Mouse (Mus musculus): ENCODE measurements around the gene Cd300c2. TPM values are rescaled to one million over a fixed set of nuclear protein-coding genes. Genes with fewer than 3 reads are reported as not detected.

Cd300c2 gene
- polyA plus RNA-seq, 1 experiment from 2014 or later = 2.6 TPM

DNA sequence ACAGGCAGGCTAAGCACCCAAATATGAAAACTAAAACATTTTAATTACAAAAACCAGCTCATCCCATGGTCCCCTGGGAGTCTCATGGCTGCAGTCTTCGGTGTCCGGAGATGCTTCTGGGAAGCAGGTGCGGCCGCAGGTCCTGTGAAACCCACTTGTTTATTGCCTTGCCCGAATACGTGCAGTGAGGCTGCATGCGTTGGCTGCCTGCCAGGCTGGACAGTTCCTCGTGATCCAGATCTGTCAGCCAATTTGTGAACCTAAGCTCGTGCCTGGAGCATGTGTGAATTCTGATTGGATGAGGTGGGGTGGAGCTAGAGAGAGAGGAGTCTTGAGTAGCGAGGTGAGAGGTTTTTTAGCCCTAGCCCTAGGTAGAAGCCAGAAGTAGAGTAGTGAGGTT, 29.0 kb downstream of the Cd300c2 start:
- H3K36me3 ChIP-seq (ENCODE audit: control insufficient read depth, insufficient read depth, low read length) = no peaks in the 10 kb centered on the region
- no peaks in the 10 kb centered on the region for H3K4me1 ChIP-seq (replicated peaks; ENCODE audit: control insufficient read depth, insufficient read depth, low read length)
- peaks cover 9% of the 10 kb centered on the region for H3K9me3 ChIP-seq (ENCODE audit: control insufficient read depth, low read length)
- no peak overlapping the region for H3K4me2 ChIP-seq (ENCODE audit: low read depth, low read length)
- no peak for ATAC-seq (ENCODE audit: low read depth)
- H3K4me3 ChIP-seq (ENCODE audit: low read length) = no peak overlapping the region
- no peak overlapping the region for H3K9ac ChIP-seq (ENCODE audit: low read length)
- no peaks in the 10 kb centered on the region for H3K27me3 ChIP-seq (ENCODE audit: control insufficient read depth, insufficient read depth, low read depth, low read length)
- WGBS = 77% methylated on average over 10 of the region's 10 CpGs
- no peak overlapping the region for H3K27ac ChIP-seq (ENCODE audit: low read length)

DNA sequence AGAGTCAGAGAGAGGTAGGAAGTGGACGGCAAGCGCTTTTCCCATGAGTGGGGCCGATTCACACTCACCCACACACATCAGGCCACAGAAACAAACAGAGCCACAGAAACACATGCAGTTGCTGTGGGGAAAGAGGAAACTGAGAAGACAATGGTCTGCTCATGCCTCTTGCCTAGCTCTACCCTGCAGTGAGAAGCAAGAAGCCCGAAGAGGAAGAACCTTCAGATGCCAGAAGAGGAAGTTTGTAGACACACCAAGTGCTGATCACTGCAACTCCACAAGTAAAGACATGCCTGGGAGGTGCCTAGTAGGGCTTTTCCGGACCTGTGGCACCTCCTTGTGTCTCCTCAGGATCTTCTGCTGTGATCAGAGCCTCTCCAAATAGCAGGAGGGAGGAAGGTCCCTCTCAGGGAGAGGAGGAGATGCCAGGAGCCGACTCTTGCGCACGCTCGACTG, 32.9 kb downstream of the Cd300c2 start, which contains the start of gene Cd300c:
Gene Cd300c (minus strand): TSS at position 406 of the 456 bp plus-strand sequence.
- no peak within 1 kb of the TSS for H3K9ac ChIP-seq (ENCODE audit: low read length)

DNA sequence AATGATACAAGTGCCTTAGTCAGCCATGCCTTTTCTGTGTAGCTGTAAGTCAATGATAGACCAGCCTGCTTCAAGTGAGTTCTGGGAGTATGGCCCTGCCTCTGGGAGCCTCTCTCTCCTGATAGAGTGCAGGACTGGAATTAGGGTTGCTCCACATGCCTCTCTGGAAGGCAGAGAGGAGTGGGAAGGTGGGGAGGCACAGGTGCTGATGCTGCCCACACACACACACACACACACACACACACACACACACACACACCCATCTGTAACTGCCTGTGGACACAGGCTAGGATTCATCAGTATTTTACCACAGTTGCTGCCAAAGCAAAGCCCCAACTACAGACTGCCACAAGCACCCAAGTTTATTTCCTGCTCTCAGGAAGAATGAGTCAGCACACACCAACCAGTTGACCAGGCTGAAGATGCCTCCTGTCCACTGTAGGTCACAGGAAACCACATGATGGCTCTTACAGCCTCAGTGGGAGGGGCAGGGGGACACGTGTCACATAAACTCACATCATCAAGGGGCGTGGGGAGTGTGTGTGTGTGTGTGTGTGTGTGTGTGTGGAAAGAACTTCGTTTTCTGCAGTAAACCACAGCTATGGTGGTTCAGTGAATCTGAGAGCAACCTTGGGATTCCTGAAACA, 36.4 kb downstream of the Cd300c2 start:
- 31% methylated on average over 3 of the region's 3 CpGs for WGBS
- no peak for ATAC-seq (ENCODE audit: low read depth)
- Histone ChIP-seq H3K4me2 (ENCODE audit: low read depth, low read length) (no peak overlapping the region), H3K27me3 (ENCODE audit: control insufficient read depth, insufficient read depth, low read depth, low read length) (no peaks in the 10 kb centered on the region), H3K36me3 (ENCODE audit: control insufficient read depth, insufficient read depth, low read length) (no peaks in the 10 kb centered on the region), H3K4me1 (replicated peaks; ENCODE audit: control insufficient read depth, insufficient read depth, low read length) (no peaks in the 10 kb centered on the region), H3K4me3 (ENCODE audit: low read length) (no peak overlapping the region), H3K27ac (ENCODE audit: low read length) (no peak overlapping the region), H3K9ac (ENCODE audit: low read length) (no peak overlapping the region), H3K9me3 (ENCODE audit: control insufficient read depth, low read length) (no peaks in the 10 kb centered on the region)

More for the DNA sequence above, 32.9 kb downstream of the Cd300c2 start, which contains the start of gene Cd300c:
- ATAC-seq (ENCODE audit: low read depth) = no peak
- H3K9me3 ChIP-seq (ENCODE audit: control insufficient read depth, low read length) = peaks cover 4% of the 10 kb centered on the region
- no peak within 1 kb of the TSS for H3K4me3 ChIP-seq (ENCODE audit: low read length)
- H3K27me3 ChIP-seq (ENCODE audit: control insufficient read depth, insufficient read depth, low read depth, low read length) = no peaks in the 10 kb centered on the region
- H3K36me3 ChIP-seq (ENCODE audit: control insufficient read depth, insufficient read depth, low read length) = no peaks in the 10 kb centered on the region
- no peak within 1 kb of the TSS for H3K4me2 ChIP-seq (ENCODE audit: low read depth, low read length)
- no peak within 1 kb of the TSS for H3K27ac ChIP-seq (ENCODE audit: low read length)
- no peaks in the 10 kb centered on the region for H3K4me1 ChIP-seq (replicated peaks; ENCODE audit: control insufficient read depth, insufficient read depth, low read length)
- WGBS = 78% methylated on average over 9 of the region's 9 CpGs

DNA sequence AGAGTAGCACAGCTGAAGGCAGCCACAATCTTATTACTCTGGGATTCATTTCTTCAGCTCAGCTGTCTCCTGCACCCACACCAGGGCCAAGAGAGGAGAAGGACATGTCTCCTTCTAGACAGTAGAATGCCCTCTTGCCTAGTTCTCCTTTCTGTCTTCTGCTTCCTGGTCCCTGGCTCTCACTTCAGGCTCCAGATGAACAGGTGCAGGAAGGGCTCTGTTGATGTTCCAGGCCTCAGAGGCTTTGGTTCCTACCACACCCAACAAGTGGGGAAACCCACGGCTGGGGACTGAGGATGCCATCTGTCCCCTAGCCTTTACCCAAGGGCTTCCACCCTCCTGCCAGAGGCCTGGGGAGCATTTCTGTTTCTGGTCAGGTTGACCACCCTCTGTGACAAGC, 41.3 kb downstream of the Cd300c2 start:
- no peak overlapping the region for H3K27ac ChIP-seq (ENCODE audit: low read length)
- no peak overlapping the region for H3K4me2 ChIP-seq (ENCODE audit: low read depth, low read length)
- H3K27me3 ChIP-seq (ENCODE audit: control insufficient read depth, insufficient read depth, low read depth, low read length) = no peaks in the 10 kb centered on the region
- ATAC-seq (ENCODE audit: low read depth) = no peak
- no peak overlapping the region for H3K4me3 ChIP-seq (ENCODE audit: low read length)
- H3K4me1 ChIP-seq (replicated peaks; ENCODE audit: control insufficient read depth, insufficient read depth, low read length) = no peaks in the 10 kb centered on the region
- H3K9ac ChIP-seq (ENCODE audit: low read length) = no peak overlapping the region
- no peaks in the 10 kb centered on the region for H3K36me3 ChIP-seq (ENCODE audit: control insufficient read depth, insufficient read depth, low read length)
- H3K9me3 ChIP-seq (ENCODE audit: control insufficient read depth, low read length) = no peaks in the 10 kb centered on the region
- WGBS = 48% methylated on average over 1 of the region's 1 CpGs

Other genes with a start within 250 kb of the Cd300c2 start
- 0.46 and 0.72 TPM in 2 replicates for gene Kif19a, start 236.5 kb downstream of the Cd300c2 start, polyA plus RNA-seq (2015; fragmentation: Nextera tagmentation; extraction: Ambion mirVana)
- gene Btbd17, start 205.9 kb downstream of the Cd300c2 start, polyA plus RNA-seq (2015; fragmentation: Nextera tagmentation; extraction: Ambion mirVana) = 0.23 and 0.34 TPM in 2 replicates
- gene Gpr142, start 203.0 kb downstream of the Cd300c2 start, polyA plus RNA-seq (2015; fragmentation: Nextera tagmentation; extraction: Ambion mirVana) = not detected in 2 replicates
- gene Gprc5c, start 150.7 kb downstream of the Cd300c2 start, polyA plus RNA-seq (2015; fragmentation: Nextera tagmentation; extraction: Ambion mirVana) = 30.7 and 33.2 TPM in 2 replicates
- 1.4 and 1.7 TPM in 2 replicates for gene Cd300a, start 111.8 kb downstream of the Cd300c2 start, polyA plus RNA-seq (2015; fragmentation: Nextera tagmentation; extraction: Ambion mirVana)
- gene Cd300lb, start 67.5 kb downstream of the Cd300c2 start, polyA plus RNA-seq (2015; fragmentation: Nextera tagmentation; extraction: Ambion mirVana) = 0.47 and 0.53 TPM in 2 replicates
- not detected in 2 replicates for gene Cd300c, start 32.7 kb downstream of the Cd300c2 start, polyA plus RNA-seq (2015; fragmentation: Nextera tagmentation; extraction: Ambion mirVana)
- gene Cd300ld, start 12.0 kb downstream of the Cd300c2 start, polyA plus RNA-seq (2015; fragmentation: Nextera tagmentation; extraction: Ambion mirVana) = 0.25 and 0.34 TPM in 2 replicates
- gene Cd300ld2, start 14.3 kb upstream of the Cd300c2 start, polyA plus RNA-seq (2015; fragmentation: Nextera tagmentation; extraction: Ambion mirVana) = not detected in 2 replicates
- not detected in 2 replicates for gene Cd300ld4, start 25.1 kb upstream of the Cd300c2 start, polyA plus RNA-seq (2015; fragmentation: Nextera tagmentation; extraction: Ambion mirVana)
- not detected in 2 replicates for gene Cd300ld5, start 35.9 kb upstream of the Cd300c2 start, polyA plus RNA-seq (2015; fragmentation: Nextera tagmentation; extraction: Ambion mirVana)
- gene Cd300ld3, start 46.5 kb upstream of the Cd300c2 start, polyA plus RNA-seq (2015; fragmentation: Nextera tagmentation; extraction: Ambion mirVana) = not detected in 2 replicates
- gene Cd300e, start 60.3 kb upstream of the Cd300c2 start, polyA plus RNA-seq (2015; fragmentation: Nextera tagmentation; extraction: Ambion mirVana) = 0.06 TPM in 1 of 2 replicates, not detected in the other
- gene Rab37, start 89.6 kb upstream of the Cd300c2 start, polyA plus RNA-seq (2015; fragmentation: Nextera tagmentation; extraction: Ambion mirVana) = 1.1 and 1.5 TPM in 2 replicates
- gene Cd300lf, start 132.1 kb upstream of the Cd300c2 start, polyA plus RNA-seq (2015; fragmentation: Nextera tagmentation; extraction: Ambion mirVana) = 2.8 and 3.1 TPM in 2 replicates
- gene Slc9a3r1, start 161.5 kb upstream of the Cd300c2 start, polyA plus RNA-seq (2015; fragmentation: Nextera tagmentation; extraction: Ambion mirVana) = 63.2 and 68.7 TPM in 2 replicates
- gene Tmem104, start 185.6 kb upstream of the Cd300c2 start, polyA plus RNA-seq (2015; fragmentation: Nextera tagmentation; extraction: Ambion mirVana) = 8.6 and 9.1 TPM in 2 replicates
- 26.0 and 29.8 TPM in 2 replicates for gene Nat9, start 186.0 kb upstream of the Cd300c2 start, polyA plus RNA-seq (2015; fragmentation: Nextera tagmentation; extraction: Ambion mirVana)